Mouse (Mus musculus) embryonic facial prominence, embryonic 10.5 days (tissue): ENCODE measurements around the gene Espn. TPM values are rescaled to one million over a fixed set of nuclear protein-coding genes. Genes with fewer than 3 reads are reported as not detected.

Experiments
- DNase-seq: peaks from one replicate; pipeline ENCODE4 v3.0.0-alpha.2; 2017; ENCODE audit warnings: low spot score
- H3K27ac ChIP-seq: fragments of 300-500 bp; sonication (generic); replicated peaks from 2 replicates; pipeline ENCODE4 v1.5.1; 2016; ENCODE audit warnings: mild to moderate bottlenecking
- H3K27me3 ChIP-seq: fragments of 300-500 bp; sonication (generic); replicated peaks from 2 replicates; pipeline ENCODE4 v1.6.1; 2016; ENCODE audit warnings: low read depth, mild to moderate bottlenecking; ENCODE audit not compliant: poor library complexity, severe bottlenecking
- H3K36me3 ChIP-seq: fragments of 300-500 bp; sonication (generic); replicated peaks from 2 replicates; pipeline ENCODE4 v1.6.1; 2016; ENCODE audit warnings: mild to moderate bottlenecking, moderate library complexity
- H3K4me1 ChIP-seq: fragments of 300-500 bp; sonication (generic); 2 replicates; pipeline ENCODE4 v1.6.1; 2016
- H3K4me3 ChIP-seq: fragments of 300-500 bp; sonication (generic); 2 replicates; pipeline ENCODE4 v1.5.1; 2016; ENCODE audit warnings: mild to moderate bottlenecking, moderate library complexity
- H3K9me3 ChIP-seq: fragments of 300-500 bp; sonication (generic); 2 replicates; pipeline ENCODE4 v1.6.1; 2016; ENCODE audit warnings: mild to moderate bottlenecking
- WGBS: fragments of 180-500 bp; shearing (Covaris S2); methylation state at CpG from one replicate; pipeline ENCODE4 v1.1.7; 2016; 5-methylcytosine and 5-hydroxymethylcytosine counted together
- polyA plus RNA-seq: library from polyadenylated mRNA; unstranded; fragments of >200 nt; fragmentation: Nextera tagmentation; extraction: Ambion mirVana; gene quantifications from 2 replicates; pipeline ENCODE4 v1.2.1, GENCODE M21; 2016

Gene Espn
- polyA plus RNA-seq, 1 experiment from 2014 or later: 10.3 TPM

DNA sequence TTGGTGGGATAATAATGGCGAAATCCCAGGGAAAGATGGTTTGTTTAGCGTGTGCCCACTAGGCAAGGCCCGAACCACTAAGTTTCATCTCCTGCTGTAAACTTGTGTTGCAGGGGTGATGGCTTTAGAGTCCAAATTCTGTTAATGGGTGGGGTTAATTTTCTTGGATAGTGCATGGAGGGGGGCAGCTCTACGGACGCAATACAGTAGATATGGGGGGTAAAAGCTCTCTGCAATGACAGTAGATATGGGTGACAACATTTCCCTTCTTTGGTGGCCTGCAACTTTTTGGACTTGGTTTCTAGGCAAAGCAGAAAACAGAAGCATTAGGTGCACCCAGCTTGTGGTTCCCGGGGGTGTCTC, 25.0 kb upstream of the Espn start:
- no peak for DNase-seq
- Histone ChIP-seq H3K27ac (peak overlapping the region; percentile 93), H3K4me1 (peaks cover 25% of the 10 kb centered on the region), H3K4me3 (peak overlapping the region; percentile 76), H3K36me3 (no peaks in the 10 kb centered on the region), H3K27me3 (peaks cover 75% of the 10 kb centered on the region), H3K9me3 (no peaks in the 10 kb centered on the region)
- WGBS: 69% methylated on average over 6 of the region's 6 CpGs

DNA sequence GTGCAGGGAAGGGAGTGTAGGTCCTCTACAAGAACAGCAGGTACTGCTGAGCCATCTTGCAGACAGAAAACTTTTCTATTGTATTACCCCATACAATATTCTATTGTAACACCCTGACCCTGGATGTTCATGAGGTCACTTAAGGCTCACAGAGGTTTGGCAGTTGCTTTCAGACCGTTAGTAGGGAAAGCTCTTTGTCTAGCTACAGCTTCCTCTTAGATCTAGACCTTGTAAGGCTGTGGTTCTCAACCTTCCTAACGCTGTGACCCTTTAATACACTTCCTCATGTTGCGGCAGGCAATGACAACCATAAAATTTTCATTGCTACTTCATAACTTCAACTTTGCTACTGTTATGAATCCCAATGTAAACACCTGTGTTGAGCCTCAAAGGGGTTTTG, 24.5 kb upstream of the Espn start:
- 72% methylated on average over 3 of the region's 3 CpGs for WGBS
- no peaks in the 10 kb centered on the region for H3K9me3 ChIP-seq
- H3K27ac ChIP-seq: no peak overlapping the region
- H3K4me1 ChIP-seq: peaks cover 25% of the 10 kb centered on the region
- H3K36me3 ChIP-seq: no peaks in the 10 kb centered on the region
- H3K27me3 ChIP-seq: peaks cover 75% of the 10 kb centered on the region
- H3K4me3 ChIP-seq: no peak overlapping the region
- no peak for DNase-seq

DNA sequence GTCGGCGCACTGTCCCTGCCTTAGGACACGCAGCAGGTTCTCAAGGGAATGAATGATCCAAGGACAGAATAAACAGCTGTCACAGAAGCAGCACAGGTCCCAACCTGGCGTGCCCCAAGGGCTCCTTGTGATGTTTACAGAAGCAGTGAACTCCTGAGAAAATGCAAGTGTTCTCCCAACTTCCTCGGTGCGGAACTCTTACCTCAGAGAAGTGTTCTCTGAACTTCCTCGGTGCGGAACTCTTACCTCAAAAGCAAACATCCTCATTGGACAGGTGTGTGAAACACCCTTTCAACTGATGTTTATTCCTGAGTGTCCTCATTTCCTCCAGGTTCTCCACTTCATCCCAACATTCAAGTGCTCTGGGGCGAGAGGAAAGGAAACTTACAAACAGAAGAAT, 21.8 kb upstream of the Espn start:
- 87% methylated on average over 9 of the region's 9 CpGs for WGBS

DNA sequence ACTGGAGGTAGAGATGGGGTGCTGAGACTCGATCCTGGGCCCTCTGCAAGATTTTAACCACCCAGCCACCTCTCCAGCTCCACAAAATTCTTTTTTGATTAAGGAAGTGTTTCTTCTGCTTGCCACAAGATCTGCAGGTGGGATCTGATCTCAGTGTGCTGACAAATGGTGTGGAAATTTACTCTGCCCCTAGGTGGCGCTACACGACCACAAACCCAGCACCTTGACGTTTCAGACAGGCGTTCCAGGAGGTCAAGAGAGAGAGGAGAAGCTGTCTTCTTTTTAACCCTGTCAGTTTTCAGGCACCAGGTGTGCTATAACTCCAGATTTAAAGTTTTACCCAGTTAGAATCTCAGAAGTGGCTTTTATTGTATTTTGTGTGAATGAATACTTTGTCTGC, 20.9 kb upstream of the Espn start:
- 3% methylated on average over 5 of the region's 5 CpGs for WGBS
- Histone ChIP-seq H3K27me3 (peaks cover 65% of the 10 kb centered on the region), H3K4me3 (no peak overlapping the region), H3K4me1 (peaks cover 10% of the 10 kb centered on the region), H3K36me3 (no peaks in the 10 kb centered on the region), H3K9me3 (no peaks in the 10 kb centered on the region), H3K27ac (no peak overlapping the region)
- DNase-seq: peak; percentile 84

More for the DNA sequence above, 21.8 kb upstream of the Espn start:
- no peak for DNase-seq
- H3K4me3 ChIP-seq: no peak overlapping the region
- H3K9me3 ChIP-seq: no peaks in the 10 kb centered on the region
- peaks cover 19% of the 10 kb centered on the region for H3K4me1 ChIP-seq
- no peak overlapping the region for H3K27ac ChIP-seq
- no peaks in the 10 kb centered on the region for H3K36me3 ChIP-seq
- peaks cover 70% of the 10 kb centered on the region for H3K27me3 ChIP-seq

DNA sequence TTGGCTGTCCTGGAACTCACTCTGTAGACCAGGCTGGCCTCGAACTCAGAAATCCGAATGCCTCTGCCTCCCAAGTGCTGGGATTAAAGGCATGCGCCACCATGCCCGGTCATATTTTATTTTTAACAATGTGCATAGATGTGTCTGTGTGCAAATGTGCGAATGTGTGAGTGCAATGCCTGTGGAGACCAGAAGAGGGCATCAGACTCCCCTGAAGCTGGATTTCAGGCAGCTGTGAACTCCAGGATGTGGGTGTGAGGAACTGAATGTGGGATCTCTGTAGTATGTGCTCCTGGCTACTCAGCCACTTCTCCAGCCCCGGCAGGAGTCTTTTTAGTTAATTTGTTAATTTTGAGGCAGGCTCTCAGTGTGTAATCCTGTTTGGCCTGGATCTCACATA, 19.4 kb upstream of the Espn start:
- H3K4me1 ChIP-seq: no peaks in the 10 kb centered on the region
- H3K27me3 ChIP-seq: peaks cover 56% of the 10 kb centered on the region
- no peaks in the 10 kb centered on the region for H3K36me3 ChIP-seq
- H3K4me3 ChIP-seq: no peak overlapping the region
- DNase-seq: no peak
- WGBS: 82% methylated on average over 6 of the region's 6 CpGs
- no peaks in the 10 kb centered on the region for H3K9me3 ChIP-seq
- H3K27ac ChIP-seq: no peak overlapping the region

DNA sequence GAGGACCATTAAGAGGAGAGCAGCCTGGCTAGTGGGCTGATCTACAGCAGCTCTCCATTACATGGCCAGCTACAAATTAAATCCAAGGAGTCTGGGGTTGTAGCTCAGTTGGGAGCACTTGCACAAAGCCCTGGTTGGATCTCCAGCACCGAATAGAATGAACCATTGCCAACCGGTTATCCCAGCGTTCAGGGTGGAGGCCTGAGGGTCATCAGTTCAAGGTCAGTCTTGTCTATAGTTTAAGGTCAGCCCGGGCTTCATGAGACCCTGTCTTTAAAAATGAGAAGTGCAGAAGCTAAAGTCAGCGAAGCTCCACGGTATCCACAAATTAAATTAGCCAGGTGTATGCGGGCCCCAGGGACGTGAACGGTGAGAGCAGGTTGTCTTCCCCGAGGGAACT, 18.1 kb upstream of the Espn start:
- H3K9me3 ChIP-seq: no peaks in the 10 kb centered on the region
- no peak for DNase-seq
- H3K27me3 ChIP-seq: peaks cover 53% of the 10 kb centered on the region
- no peak overlapping the region for H3K4me3 ChIP-seq
- no peaks in the 10 kb centered on the region for H3K4me1 ChIP-seq
- no peak overlapping the region for H3K27ac ChIP-seq
- no peaks in the 10 kb centered on the region for H3K36me3 ChIP-seq
- WGBS: 85% methylated on average over 10 of the region's 10 CpGs

DNA sequence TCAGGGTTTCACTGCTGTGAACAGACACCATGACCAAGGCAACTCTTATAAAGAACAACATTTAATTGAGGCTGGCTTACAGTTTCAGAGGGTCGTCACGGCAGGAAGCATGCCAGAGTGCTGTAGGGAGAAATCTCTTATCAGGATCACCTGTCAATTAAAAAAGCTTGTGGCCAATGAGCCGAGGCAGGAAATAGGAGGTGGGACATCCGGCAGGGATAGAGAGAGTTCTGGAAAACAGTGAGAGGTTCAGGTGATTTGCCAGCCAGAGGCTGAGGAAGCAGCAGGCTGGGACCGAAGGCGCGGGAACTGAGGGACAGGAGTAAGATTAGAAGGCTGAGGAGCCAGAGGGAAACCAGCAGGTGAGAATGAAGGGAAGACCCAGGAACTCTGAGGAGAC, 16.9 kb upstream of the Espn start:
- 81% methylated on average over 7 of the region's 7 CpGs for WGBS
- H3K4me1 ChIP-seq: no peaks in the 10 kb centered on the region

DNA sequence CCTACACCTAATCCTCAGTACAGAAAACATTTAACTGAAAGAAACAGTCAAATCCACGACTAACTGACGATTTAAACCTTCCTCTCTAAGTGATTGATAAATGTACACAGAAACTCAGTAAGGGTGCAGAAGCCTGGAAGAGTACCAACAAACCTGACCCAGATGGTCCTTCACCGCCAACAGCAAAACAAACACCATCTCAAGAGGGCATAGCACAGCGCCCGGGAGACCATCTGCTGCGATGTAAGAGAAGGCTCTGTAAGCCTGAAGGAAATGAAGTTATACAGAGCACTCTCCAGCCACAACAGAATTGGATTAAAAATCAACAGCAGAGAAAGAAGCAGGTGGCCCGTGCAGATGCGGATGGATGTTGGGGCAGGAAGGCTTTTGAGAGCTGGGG, 15.9 kb upstream of the Espn start:
- Histone ChIP-seq H3K27me3 (peaks cover 50% of the 10 kb centered on the region), H3K27ac (no peak overlapping the region), H3K4me3 (no peak overlapping the region), H3K36me3 (no peaks in the 10 kb centered on the region), H3K9me3 (no peaks in the 10 kb centered on the region), H3K4me1 (no peaks in the 10 kb centered on the region)
- no peak for DNase-seq
- 73% methylated on average over 8 of the region's 8 CpGs for whole genome bisulfite sequencing

More for the DNA sequence above, 16.9 kb upstream of the Espn start:
- H3K4me3 ChIP-seq: no peak overlapping the region
- no peak overlapping the region for H3K27ac ChIP-seq
- DNase-seq: no peak
- H3K9me3 ChIP-seq: no peaks in the 10 kb centered on the region
- H3K27me3 ChIP-seq: peaks cover 51% of the 10 kb centered on the region
- no peaks in the 10 kb centered on the region for H3K36me3 ChIP-seq

DNA sequence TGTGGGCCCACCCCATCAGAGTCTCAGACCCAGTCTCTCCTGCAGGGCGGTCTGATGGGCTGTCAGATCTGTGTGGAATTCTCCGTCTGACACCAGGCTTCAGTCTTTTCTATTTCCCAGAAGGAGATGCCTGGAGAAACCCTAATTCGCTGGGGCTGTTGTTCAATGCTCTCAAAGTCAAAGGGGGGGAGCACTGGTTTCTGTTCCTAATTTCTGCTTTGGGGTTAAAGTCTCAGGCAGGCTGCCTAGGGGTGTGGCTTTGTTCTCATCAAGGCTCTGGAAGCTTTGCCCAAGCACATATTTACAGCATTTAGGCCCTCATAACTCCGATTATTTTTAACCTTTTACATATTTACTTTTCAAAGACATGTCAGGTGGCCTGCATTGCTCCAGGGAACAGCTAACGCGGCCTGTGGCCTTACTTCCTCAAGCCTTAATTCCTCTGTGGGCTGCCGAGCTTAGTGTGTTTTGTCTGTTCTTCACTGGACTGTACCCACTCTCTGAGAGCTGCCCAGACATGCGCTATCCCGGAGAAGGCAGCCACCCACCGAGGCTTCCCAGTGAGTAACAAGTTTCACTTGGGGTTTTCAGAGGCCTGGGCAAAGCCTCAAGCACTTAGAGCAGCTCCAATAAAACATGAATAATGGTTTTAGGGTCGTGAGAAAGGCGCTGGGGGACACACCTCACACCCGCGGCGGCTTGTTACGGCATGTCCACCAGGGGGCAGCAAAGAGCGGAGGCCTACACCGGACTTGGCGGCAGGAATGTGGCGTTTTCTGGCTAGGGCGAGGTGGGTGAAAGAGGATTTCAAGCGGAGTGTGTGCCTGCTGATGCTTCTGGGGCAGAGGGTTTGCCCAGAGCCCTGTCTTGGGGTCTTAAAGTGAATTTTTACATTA, 13.1 kb upstream of the Espn start:
- 27% methylated on average over 22 of the region's 22 CpGs for WGBS
- Histone ChIP-seq H3K9me3 (no peaks in the 10 kb centered on the region), H3K4me1 (0 out of 2 replicates have a peak, but pooled peaks cover under 1% of the 10 kb centered on the region), H3K36me3 (no peaks in the 10 kb centered on the region), H3K27me3 (peaks cover 69% of the 10 kb centered on the region), H3K27ac (no peak overlapping the region), H3K4me3 (no peak overlapping the region)
- DNase-seq: peak; percentile 81

DNA sequence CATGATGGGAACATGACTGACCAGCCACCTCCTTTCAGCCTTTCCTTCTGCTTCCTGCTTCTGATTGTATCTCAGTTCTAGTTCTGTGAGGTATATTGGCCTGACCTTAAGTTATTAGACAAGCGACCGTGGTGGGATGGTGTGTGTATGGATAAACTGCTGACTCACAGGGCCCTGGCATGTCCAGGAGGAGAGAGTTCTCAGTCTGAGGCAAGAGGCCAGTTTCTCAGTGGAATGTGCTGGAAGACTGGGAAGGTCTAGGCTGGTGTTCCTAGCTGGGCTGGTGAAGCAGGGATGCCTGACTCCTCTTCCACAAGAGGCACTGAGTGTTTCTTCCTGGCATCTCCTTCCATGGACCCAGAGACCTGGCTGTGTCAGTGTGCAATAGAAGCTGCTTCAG, 10.6 kb upstream of the Espn start:
- Histone ChIP-seq H3K27ac (no peak overlapping the region), H3K4me1 (peaks cover 23% of the 10 kb centered on the region), H3K27me3 (peaks cover 80% of the 10 kb centered on the region), H3K9me3 (no peaks in the 10 kb centered on the region), H3K36me3 (no peaks in the 10 kb centered on the region), H3K4me3 (no peak overlapping the region)
- DNase-seq: no peak
- 93% methylated on average over 2 of the region's 2 CpGs for WGBS

DNA sequence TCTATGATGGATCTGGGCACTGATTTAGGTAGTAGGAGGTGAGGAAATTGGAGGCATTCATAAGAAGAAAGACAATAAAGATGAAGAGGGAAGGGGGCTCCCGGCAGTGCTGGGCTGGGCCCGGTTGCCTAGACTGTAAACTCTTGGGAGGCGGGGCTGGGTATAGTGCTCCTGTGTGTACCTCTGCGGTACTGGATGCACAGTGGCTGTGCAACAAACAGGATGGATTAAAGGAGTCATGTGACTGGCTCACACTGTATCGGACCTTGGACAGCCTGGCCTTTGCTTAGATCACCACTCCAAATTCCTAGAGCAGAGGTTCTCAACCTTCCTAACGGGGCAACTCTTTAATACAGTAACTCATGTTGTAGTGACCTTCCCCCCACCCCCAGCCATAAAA, 9.4 kb upstream of the Espn start:
- no peak overlapping the region for H3K27ac ChIP-seq
- DNase-seq: no peak
- WGBS: 77% methylated on average over 6 of the region's 6 CpGs
- peaks cover 23% of the 10 kb centered on the region for H3K4me1 ChIP-seq
- H3K4me3 ChIP-seq: no peak overlapping the region
- peaks cover 92% of the 10 kb centered on the region for H3K27me3 ChIP-seq
- H3K9me3 ChIP-seq: no peaks in the 10 kb centered on the region
- no peaks in the 10 kb centered on the region for H3K36me3 ChIP-seq

DNA sequence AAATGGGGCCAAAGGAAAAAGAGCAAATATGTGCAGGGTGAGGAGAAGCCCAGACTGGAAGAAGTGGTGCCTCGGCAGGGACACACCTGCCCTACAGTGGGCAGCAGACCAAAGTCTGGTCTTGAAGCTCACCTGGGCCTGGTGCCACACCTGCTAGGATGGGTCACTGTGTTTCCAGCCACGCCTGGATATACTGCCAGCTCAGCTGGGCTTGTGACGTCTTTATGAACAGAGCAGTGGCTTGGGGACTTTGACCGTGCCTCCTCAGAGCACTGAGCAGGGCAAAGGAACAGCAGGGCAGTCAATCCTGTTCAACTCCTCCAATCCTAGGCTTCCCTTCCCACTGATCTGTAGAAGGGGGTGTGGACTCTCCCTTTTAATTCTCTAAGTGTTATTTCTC, 8.6 kb upstream of the Espn start:
- no peaks in the 10 kb centered on the region for H3K36me3 ChIP-seq
- peaks cover 23% of the 10 kb centered on the region for H3K4me1 ChIP-seq
- DNase-seq: no peak
- 49% methylated on average over 4 of the region's 4 CpGs for WGBS
- no peak overlapping the region for H3K4me3 ChIP-seq
- H3K27me3 ChIP-seq: peaks cover 91% of the 10 kb centered on the region
- no peak overlapping the region for H3K27ac ChIP-seq
- H3K9me3 ChIP-seq: no peaks in the 10 kb centered on the region

DNA sequence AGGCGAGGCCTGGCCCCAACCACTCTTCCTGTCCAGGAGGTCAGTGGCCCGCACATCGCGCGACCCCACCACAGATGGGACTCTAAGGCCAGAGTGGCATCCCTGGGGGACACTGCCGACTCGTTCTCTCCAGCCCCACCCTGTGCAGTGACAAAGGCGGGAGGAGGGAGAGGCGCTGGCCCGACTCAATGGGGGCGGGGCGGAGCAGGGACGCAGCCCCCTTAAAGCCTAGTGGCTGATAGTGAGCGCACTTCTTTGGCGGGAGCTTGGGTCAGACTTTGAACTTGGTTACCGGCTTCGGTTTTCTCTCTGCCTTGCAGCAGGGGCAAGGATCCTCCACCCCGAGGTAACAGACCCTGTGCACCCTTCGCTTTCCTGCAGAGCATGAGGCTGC, 7.1 kb upstream of the Espn start:
- DNase-seq: no peak
- H3K27ac ChIP-seq: no peak overlapping the region
- H3K4me3 ChIP-seq: peak overlapping the region; percentile 26

More for the DNA sequence above, 7.1 kb upstream of the Espn start:
- Histone ChIP-seq H3K27me3 (peaks cover 94% of the 10 kb centered on the region), H3K9me3 (no peaks in the 10 kb centered on the region), H3K4me1 (peaks cover 23% of the 10 kb centered on the region), H3K36me3 (no peaks in the 10 kb centered on the region)
- under 1% methylated on average over 19 of the region's 19 CpGs for WGBS
